Mouse (Mus musculus) ZHBTc4 (cell line): ENCODE measurements around the gene Krtap6-2.

Source experiments
- DNase-seq: peaks from one replicate; pipeline ENCODE4 v3.0.0-alpha.2; 2011; ENCODE audit warnings: low read depth, low spot score

Gene Krtap6-2

GRCm38 (mm10) chr16:89420011-89420410, at the start of gene Krtap6-2:
Krtap6-2 (minus strand) TSS chr16:89420111.
- DNase-seq = no peak

GRCm38 (mm10) chr16:89461189-89461588, 41.3 kb upstream of the Krtap6-2 start:
- DNase-seq = no peak

GRCm38 (mm10) chr16:89429586-89429985, 9.7 kb upstream of the Krtap6-2 start:
- no peak for DNase-seq

GRCm38 (mm10) chr16:89425310-89425709, 5.4 kb upstream of the Krtap6-2 start:
- DNase-seq = no peak

- DNase-seq = no peak
These were observed 3.6 kb downstream of the Krtap6-2 start for GRCm38 (mm10) chr16:89416311-89416710.

GRCm38 (mm10) chr16:89410345-89411068, 9.4 kb downstream of the Krtap6-2 start:
- DNase-seq = no peak

GRCm38 (mm10) chr16:89403768-89404167, 16.1 kb downstream of the Krtap6-2 start, which contains the start of gene Krtap21-1:
Krtap21-1 (minus strand) TSS chr16:89403868.
- DNase-seq = no peak

GRCm38 (mm10) chr16:89372734-89373461, 47.0 kb downstream of the Krtap6-2 start:
- DNase-seq = no peak
